ENCODE assay signal across 26 mouse cellular contexts in the genomic region with DNA sequence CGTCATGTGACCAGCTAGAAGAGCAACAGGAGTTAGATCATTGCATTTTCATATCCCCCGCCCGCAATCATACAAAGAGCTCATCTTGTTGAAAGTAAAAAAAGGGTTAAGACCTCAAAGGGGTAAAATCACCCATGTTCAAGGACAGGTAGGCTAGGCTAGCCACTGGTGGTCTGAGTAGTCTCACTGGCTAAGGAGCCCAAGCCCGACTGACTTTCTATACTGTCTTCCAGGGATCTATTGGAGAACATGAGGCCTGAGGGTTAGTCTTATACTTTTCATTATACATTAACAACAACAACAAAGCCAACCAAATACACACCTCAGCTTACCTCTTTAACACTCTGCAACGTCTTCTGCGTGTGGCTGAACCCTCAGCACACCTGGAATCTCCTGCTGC. TPM values are rescaled to one million over a fixed set of nuclear protein-coding genes. Genes with fewer than 3 reads are reported as not detected.
"Had no signal": no experiment of that assay in that cellular context is flagged by ENCODE, and none has a peak within 500 bp of the region (broad histone marks: within the 10 kb centered on the region; RNA-seq: fewer than 3 reads in every experiment).

No protein-coding gene starts in this region.

- H3K9me3 ChIP-seq: heart, embryonic 12.5 days; hindbrain, embryonic 12.5 days; hindbrain, embryonic 15.5 days; kidney, embryonic 15.5 days; limb, embryonic 13.5 days; limb, embryonic 15.5 days; liver, embryonic 12.5 days had no signal

- ATAC-seq: forebrain, postnatal 0 days; hindbrain, postnatal 0 days; intestine, embryonic 16.5 days; liver, embryonic 12.5 days had no signal

- H3K9ac ChIP-seq: forebrain, postnatal 0 days; heart, embryonic 12.5 days; hindbrain, embryonic 12.5 days; hindbrain, embryonic 15.5 days; kidney, embryonic 15.5 days; limb, embryonic 13.5 days; limb, embryonic 15.5 days; liver, embryonic 12.5 days; liver, embryonic 14.5 days had no signal

- H3K4me1 ChIP-seq: hindbrain, embryonic 12.5 days; hindbrain, embryonic 15.5 days; kidney, embryonic 15.5 days; limb, embryonic 13.5 days; limb, embryonic 15.5 days; liver, embryonic 12.5 days had no signal

- H3K4me2 ChIP-seq: heart, embryonic 12.5 days; hindbrain, embryonic 12.5 days; hindbrain, embryonic 15.5 days; kidney, embryonic 15.5 days; limb, embryonic 13.5 days; limb, embryonic 15.5 days; liver, embryonic 12.5 days had no signal

- H3K36me3 ChIP-seq: liver, embryonic 12.5 days had no signal

- H3K27ac ChIP-seq: hindbrain, embryonic 12.5 days; hindbrain, embryonic 15.5 days; hindbrain, postnatal 0 days; kidney, embryonic 15.5 days; kidney, postnatal 0 days; limb, embryonic 13.5 days; limb, embryonic 15.5 days; liver, embryonic 12.5 days; liver, embryonic 14.5 days had no signal

- H3K4me3 ChIP-seq: heart, embryonic 12.5 days; hindbrain, embryonic 12.5 days; hindbrain, embryonic 15.5 days; kidney, embryonic 15.5 days; limb, embryonic 13.5 days; limb, embryonic 15.5 days; liver, embryonic 12.5 days had no signal

- H3K27me3 ChIP-seq: heart, embryonic 12.5 days; hindbrain, embryonic 12.5 days; hindbrain, embryonic 15.5 days; kidney, embryonic 15.5 days; limb, embryonic 13.5 days; limb, embryonic 15.5 days; liver, embryonic 12.5 days had no signal

- DNase-seq: forebrain, postnatal 0 days; gastrocnemius, postnatal 14 days; gastrocnemius, postnatal 36 days; heart, adult 18-20 months; heart, postnatal 10 days; heart, postnatal 36 days; kidney, adult 11 months; kidney, adult 2 months; kidney, adult 9 months; kidney, postnatal 14 days; kidney, postnatal 36 days; layer of hippocampus, adult 9-11 months; layer of hippocampus, postnatal 36 days; left cerebral cortex, postnatal 4 days had no signal

RNA-seq across cellular contexts. Expression of a gene that starts 52.2 kb away (rescaled TPM):
- polyA plus RNA-seq: liver, adult 2 months had no signal
